Mouse (Mus musculus): ENCODE data around the gene Jarid2.
"Not testable (repeated sequence)": the region's sequence is repeated elsewhere in the genome, so short reads cannot be mapped to it uniquely, and the experiment has no call there.

The Jarid2 gene

DNA sequence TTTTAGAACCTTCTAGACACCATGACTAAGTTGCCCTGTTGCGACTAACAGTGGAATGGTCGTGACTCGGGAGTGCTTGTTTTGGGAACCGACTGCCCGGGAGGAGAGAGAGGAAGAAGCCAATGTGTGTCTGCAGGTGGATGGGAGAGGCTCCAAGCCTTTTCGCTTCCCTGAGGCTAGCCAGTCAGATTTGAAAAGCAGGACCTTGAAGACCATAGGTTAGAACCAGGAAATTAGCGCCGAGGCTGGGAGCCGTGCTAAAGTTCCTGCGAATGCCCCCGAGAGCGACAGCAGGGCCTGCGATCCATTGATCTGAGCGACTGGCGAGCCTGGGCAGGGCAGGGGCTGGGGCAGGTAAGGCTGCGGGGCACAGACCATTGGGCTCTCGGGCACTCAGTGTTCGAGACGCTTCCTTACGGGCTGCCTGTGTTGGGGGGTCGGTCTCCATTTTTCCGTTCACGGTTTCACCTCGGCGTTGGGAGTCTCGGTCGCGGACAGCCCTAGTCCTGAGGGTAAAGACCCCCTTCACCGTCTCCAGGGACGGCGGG is at the start of gene Jarid2:
Gene Jarid2 (plus strand): TSS at position 51 of the 548 bp plus-strand sequence.
- DNase-seq (ENCODE audit: low read depth, low spot score): no peak

DNA sequence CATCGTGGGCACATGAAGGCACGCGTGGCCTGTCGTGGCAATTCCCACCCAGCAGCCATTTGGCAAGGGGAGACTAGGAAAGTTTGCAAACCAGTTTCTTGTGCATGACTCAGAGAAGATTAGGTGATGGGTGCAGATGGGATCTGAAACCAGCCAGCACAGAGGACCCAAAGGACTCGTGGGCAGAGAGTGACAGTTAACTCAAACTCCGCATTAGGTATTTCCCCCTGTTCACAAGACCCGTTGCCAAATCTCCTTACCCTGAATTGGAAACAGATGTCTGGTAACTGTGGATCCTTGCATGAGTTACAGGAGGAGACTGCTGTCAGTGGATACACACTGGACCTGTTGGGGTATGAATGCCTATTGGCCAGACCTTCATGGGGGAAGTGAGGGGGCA is 48.2 kb upstream of the Jarid2 start:
- no peak for DNase-seq (ENCODE audit: low read depth, low spot score)

DNA sequence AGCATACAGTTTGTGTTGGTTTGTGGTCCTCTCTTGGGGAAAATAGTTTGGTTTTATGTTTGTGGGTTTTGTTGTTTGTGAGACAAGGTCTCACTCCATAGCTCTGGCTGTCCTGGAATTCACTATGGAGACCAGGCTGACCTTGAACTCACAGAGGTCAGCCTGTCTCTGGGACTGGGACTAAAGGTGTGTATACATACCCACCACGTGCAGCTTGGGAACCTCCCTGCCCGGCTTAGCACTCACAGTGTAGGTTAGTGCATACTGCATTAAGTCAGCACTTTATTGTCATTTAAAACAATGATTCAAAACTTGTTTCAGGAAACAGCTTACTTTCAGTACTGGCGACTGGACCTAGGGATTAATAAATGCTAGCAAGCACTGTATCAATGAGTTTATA is 41.1 kb upstream of the Jarid2 start:
- DNase-seq (ENCODE audit: low read depth, low spot score): no peak

DNA sequence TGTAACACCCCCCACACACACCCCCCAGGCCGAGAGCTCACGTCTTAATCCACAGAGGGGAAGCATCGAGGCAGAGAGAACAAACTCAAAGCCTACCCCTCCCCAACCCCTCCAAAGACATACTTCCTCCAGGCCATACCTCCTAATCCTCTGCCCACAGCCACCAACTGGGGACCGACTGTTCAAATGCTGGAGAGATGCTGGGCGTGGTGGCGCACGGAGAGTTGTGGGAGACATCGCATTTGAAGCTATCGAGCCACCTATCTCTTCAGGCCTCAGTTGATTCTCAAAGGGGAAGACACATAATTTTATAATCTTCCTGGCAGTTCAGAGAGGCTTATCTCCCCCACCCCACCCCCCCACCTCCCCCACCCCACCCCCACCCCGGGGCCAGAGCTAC is 31.6 kb upstream of the Jarid2 start:
- DNase-seq (ENCODE audit: low read depth, low spot score): no peak

DNA sequence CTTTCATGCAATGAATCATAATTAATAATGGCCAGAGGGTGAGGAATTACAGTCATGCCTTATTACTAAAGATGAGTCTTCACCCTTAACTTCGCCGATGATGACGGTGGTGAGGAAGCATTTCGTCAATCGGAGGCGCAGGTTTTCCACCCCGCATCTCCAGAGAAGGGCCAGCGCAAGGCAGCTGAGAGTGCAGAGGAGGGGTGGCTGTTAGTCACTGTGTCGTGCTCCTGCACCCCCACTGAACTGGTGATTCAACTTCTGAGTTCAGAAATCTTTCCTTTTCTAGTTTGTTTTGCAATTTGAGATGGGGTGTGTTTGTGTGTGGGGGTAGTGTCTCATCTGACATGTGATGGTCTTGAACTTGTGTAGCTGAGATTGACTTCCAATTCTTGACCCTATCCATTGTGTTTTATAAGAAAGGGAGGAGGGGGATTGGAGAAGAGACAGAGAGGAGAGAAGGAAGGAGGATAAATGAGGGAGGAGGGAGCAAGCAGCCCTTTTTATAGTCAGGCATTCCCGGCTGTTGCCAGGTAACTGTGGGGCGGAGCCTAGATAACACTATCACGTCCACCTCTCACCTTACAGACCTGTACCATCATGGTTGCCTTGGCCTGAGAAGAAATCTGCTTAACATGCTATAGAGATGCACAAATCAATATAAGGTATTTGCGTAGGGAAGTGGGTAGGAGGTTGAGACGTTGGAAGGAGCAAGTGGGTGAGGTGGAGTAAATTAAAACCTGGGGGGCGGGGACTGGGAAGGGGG is 25.1 kb upstream of the Jarid2 start:
- no peak for DNase-seq (ENCODE audit: low read depth, low spot score)

DNA sequence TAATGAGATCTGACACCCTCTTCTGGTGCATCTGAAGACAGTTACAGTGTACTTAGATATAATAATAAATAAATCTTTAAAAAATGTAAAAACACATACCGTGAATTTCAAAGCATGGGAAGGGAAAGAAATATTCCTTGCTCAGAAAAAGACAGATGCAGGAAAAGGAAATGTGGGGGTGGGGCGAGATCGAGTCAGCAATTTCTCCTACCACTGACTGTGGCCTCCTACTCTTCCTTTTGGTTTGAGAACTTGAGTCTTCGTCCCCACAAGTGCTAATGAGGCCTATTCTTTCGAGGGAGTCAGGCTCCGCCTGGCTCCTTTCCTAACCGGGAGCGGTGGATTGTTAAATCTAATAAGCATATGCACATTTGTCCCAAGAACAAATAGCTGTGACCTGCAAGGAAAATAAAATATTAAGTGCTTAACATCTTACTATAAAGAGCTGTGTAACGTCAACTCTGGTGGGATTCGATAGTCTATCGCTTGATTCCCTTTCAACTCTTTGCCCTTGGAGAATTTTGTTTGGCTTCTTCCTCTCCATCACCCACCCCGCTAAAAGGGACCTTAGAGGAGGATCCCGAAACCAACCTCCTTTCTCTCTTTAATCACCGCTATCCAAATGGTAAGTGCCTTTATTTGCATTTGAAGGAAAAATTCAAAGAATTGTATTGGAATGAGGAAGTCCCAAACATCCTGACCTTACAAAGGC is 24.1 kb upstream of the Jarid2 start:
- DNase-seq (ENCODE audit: low read depth, low spot score): no peak

DNA sequence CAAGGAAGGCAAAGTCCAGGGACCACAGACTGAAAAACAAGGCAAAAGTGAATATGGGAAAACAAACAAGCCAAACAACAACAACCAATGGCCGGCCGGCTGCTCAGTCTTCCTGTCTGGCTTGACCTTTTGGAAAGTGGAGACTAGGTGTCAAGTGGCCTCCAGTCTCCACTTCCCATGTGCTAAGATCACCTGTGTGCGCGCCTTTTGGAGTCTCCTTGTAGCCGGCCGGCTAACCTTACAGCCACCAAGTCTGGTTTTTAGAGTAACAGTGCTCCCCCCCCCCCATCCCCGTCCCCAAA is 23.6 kb upstream of the Jarid2 start:
- no peak for DNase-seq (ENCODE audit: low read depth, low spot score)

DNA sequence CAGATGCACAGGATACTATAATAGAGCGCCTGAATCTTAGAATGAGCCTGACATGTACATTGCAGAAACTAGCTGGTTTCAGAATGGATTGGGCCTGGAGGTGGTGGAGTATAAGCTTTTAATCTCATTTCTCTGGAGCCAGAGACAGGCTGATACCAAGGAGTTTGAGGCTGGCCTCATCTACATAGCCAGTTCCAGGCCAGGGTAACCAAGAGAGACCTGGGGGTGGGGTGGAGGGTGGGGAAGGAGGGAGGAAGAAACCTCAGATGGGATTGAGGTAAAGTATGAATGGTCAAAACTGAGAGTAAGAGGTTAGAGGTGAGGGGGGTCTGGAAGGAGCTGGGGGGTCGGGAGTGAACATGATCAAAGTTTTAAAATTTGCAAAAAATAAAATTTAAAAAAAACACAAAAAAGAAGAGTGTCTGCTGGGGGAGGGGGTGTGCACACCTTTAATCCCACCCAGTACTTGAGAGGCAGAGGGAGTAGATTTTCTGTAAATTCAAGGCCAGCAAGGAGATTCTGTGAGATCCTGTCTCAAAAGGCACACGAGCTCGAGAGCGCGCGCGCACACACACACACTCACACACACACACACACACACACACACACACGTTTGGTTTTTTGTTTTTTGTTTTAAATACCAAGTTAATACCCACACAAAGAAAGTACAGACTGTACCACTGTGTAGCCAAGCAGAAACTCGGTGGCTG is 22.9 kb upstream of the Jarid2 start:
- DNase-seq (ENCODE audit: low read depth, low spot score): no peak

DNA sequence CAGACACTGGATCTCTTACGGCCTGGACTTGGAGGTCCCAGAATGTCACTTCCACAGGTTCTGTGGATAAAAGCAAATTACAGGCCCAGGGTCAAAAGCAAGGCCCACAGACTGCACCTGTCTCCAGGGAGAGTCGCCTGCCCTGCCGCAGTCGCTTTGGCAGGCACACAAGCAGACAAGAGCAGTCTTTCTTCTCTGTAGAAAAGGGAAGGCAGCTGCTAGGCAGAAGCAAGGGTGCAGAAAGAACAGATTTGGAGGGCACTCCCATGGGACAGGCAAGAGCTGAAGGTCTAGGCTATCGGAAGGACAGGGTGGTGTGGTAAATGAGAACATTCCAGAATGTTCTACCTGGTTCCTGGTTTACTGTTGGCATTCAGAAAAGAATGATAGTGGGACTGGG is 22.1 kb upstream of the Jarid2 start:
- DNase-seq (ENCODE audit: low read depth, low spot score): no peak

DNA sequence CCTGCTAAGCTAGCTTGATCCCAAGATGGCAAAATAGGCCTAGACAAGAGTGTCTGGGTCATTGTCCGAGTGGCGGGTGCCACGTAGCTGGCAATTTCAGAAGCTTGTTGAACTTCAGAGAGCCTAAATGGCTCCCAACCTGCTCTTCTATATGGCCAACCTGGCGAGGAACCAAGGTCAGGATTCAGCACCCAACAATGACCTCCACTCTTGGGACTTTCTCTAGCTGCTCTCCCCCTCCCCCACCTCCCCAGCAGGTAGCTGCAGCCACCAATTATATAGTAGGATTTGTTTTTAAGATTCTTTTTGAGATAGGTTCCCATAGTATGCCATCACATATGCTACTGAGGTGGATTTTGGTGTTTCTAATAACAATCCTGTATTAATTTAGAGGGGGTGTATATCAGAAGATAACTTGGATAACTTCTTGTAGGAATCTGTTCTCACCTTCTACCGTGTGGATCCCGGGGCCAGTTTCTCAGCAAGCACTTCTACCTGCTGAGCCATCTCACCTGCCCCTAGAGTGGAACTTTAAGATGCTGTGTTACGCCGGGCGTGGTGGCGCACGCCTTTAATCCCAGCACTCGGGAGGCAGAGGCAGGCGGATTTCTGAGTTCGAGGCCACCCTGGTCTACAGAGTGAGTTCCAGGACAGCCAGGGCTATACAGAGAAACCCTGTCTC is 20.8 kb upstream of the Jarid2 start:
- DNase-seq (ENCODE audit: low read depth, low spot score): no peak

DNA sequence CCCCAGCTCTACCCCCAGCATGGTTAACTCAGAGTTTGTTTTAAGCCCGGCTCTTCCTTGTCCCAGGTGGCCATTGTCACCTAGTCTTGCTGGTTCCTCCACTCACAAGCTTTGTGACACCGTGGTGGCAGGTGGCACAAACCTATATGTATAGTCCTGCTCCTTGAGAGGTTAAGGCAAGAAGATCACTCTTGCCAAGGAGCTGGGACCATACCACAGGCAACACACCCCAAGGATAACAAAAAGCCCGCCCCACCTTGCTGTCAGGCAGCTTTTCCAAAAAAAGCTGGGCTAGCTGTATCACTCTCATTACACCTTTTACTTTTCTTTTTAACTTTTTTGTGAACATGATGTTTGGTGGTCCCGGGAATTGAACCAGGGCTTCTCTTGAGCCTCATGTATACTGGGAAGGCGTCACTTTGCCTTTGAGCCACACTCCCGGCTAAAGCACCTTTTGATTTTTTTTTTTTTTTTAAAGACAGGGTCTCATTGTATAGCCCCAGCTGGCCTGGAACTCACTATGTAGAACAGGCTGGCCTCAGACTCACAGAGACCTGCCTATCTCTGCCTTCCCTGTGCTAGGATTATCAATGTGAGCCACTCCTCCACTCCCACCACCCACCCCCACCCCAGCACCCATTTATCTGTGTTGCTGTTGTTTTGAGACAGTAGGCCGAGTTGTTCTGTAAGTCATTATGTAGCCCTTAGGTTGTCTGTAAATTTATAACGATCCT is 19.4 kb upstream of the Jarid2 start:
- no peak for DNase-seq (ENCODE audit: low read depth, low spot score)

DNA sequence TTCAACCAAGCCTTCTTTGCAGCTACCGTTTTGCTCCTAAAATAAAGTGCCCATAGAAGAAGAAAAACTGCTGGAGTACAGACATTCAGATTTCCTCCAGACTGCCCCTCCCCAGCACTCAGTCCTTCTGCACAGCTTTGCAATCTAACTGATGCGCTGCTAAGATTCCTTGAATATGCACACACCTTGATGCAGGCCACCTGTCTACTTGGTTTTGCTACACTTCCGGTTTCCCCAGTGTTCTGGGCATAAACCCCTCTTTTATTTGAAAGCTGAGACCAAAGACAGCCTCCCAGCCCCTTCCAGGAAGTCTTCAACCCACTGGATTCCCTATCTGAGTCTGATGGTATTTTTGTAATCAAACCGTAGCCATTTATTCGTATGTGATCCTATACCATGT is 18.2 kb upstream of the Jarid2 start:
- no peak for DNase-seq (ENCODE audit: low read depth, low spot score)

DNA sequence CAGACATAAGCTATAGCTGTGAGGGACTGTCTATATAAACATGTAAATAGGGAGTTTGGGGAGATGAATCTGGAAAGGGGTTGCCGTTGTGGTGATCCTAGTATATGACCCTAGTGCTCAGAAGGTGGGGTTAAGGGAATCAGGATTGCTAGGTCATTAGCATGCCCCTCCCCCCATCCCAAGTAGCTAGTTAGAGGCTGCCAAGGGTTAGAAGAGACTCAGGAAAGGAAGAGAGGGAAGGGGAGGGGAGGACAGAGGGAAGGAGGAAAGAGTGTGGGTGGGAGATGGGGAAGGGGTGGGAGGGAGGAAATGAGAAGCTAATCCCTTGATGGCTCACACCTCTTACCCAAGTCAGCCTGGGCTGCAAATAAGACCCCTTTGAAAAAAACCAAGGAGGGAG is 17.4 kb upstream of the Jarid2 start:
- DNase-seq (ENCODE audit: low read depth, low spot score): no peak

DNA sequence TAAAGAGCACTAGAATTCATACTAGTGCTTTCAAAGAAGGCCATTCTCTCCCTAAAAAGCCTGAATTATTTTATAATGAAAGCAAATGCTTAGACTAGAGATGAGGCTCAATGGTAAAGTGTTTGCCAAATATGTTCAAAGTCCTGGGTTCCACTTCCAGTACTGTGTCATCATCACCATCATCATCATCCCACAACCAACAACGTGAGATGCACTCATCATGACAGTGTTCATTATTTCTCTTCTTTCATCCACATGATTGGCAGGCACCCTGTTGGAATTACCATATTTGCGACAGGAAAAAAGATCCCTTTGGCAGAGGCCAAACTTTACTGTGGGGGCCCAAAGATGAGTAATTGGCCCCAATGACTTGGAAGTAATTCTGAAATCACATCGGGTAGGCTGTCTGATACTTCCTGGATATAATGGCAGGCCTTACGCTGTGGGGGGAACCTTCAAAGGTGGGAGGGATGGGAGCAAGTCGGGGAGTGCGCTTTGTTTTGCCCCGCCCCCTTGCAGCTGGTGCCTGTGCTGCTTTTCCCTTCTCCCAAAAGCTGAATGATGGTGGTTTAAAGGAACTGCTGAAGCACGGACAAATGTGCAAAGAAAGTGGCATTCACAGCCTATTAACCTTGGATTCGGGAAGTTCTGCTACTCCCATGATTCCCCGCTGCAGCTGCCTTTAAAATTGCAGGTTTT is 13.9 kb upstream of the Jarid2 start:
- no peak for DNase-seq (ENCODE audit: low read depth, low spot score)

DNA sequence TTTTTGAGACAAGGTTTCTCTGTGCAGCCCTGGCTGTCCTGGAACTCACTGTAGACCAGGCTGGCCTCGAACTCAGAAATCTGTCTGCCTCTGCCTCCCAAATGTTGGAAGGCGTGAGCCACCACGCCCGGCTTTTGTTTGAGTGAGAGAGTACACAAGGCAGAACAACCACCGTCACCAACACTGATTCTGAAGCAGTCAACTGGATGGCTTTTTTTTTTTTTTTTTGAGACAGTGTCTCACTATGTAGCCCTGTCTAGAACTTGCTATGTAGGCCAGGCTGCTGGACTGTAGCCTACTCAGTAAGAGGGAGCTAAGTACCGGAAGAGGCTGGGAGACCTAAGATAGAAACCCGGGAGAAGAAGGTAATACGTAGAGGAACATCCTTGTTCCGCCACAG is 11.4 kb upstream of the Jarid2 start:
- no peak for DNase-seq (ENCODE audit: low read depth, low spot score)

DNA sequence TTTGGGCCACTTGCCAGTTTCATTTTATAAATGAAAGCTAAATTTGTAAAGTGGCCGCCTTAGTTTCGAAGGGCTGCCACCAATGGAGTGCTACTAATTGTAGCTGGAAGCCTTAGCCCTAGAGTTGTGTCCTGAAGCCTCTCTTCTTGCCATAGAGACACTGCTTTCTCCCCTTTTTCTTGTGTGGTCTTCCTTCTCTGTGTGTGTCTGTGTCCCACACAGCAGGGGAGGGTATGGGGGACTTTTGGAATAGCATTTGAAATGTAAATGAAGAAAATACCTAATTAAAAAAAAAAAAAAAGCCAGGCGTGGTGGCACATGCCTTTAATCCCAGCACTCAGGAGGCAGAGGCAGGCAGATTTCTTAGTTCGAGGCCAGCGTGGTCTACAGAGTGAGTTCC is 10.8 kb upstream of the Jarid2 start:
- DNase-seq (ENCODE audit: low read depth, low spot score): not testable (repeated sequence)

DNA sequence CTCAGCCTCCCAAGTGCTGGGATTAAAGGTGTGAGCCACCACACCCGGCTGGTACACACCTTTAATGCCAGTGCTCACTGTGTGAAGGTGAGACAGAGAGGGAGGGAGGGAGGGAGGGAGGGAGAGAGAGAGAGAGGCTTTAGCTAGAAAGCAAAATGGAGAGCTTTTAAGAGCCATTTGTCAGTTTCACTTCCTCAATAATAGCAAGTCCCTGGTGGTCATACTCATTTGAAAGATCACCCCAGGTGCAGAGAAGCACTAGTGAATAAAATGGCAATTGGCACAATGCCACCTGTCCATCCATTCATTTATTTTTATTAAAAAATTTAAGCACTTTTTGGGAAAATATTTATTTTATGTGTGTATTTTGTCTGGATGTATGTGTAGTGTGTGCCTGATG is 9.2 kb upstream of the Jarid2 start:
- no peak for DNase-seq (ENCODE audit: low read depth, low spot score)

DNA sequence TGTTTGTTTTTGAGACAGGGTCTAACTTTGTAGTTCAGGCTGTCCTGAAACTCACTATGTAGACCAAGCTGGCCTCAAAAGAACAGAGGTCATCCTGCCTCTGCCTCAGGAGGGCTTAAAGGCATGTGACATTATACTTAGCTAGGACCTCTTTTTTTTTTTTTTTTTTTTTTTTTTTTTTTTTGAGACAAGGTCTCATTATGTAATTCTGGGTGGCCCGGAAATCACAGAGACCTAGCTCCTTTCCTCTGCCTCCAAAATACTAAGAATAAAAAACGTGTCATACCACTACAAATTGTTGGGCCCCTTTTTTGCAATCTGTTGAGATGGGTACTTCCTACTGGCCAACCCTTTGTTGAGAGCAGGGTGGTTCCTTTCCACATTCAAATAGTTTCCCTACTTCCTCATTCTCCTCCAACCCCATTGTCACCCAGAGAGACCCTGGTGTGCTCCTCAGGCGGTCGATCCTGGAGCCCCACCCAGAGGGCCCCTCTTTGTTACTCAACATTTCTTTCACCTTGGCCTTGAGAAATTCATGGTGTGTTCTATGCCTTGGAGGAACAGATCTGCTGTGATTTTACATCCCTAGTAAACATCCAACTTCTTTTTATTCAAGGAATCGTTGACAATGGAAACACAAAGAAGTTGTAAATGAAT is 7.3 kb upstream of the Jarid2 start:
- DNase-seq (ENCODE audit: low read depth, low spot score): no peak

DNA sequence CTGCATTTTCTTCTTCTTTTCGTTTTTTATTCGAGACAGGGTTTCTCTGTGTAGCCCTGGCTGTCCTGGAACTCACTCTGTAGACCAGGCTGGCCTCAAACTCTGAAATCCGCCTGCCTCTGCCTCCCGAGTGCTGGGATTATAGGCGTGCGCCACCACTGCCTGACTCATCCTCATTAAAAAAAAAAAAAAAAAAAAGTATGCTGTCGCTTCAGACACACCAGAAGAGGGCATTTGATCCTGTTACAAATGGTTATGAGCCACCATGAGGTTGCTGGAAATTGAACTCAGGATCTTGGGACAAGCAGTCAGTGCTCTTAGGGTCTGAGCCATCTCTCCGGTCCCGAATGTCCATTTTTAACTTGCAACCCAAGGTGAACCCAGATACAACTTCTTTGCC is 5.8 kb upstream of the Jarid2 start:
- not testable (repeated sequence) for DNase-seq (ENCODE audit: low read depth, low spot score)

All from embryo, embryonic 11.5 days (tissue).